Mouse (Mus musculus) CH12.LX (cell line): ENCODE measurements at regions not wholly inside any gene's neighbourhood (a gene's known extent, or its start where the extent isn't known, plus 50 kb on each side); places are given as distances from the start of the nearest gene placed in this dataset.

Source experiments
- CTCF ChIP-seq, 2 experiments: IDR thresholded peaks in 1 of 2; conservative IDR thresholded peaks in 1 of 2; 2 replicates each; pipeline ENCODE4 v1.5.1; 2011 to 2012; ENCODE audit warnings: low read depth in 2 of 2, low read length in 2 of 2, improper control_type of control experiment in 1 of 2, inconsistent platforms in 1 of 2, mild to moderate bottlenecking in 1 of 2, moderate library complexity in 1 of 2
- E2F4 ChIP-seq: IDR thresholded peaks from 2 replicates; pipeline ENCODE4 v1.6.1; 2011; ENCODE audit warnings: low read depth, low read length, improper control_type of control experiment; ENCODE audit not compliant: insufficient replicate concordance
- EP300 ChIP-seq: IDR thresholded peaks from 2 replicates; pipeline ENCODE4 v1.6.1; 2011; ENCODE audit warnings: low read length, improper control_type of control experiment
- MAFK ChIP-seq: IDR thresholded peaks from 2 replicates; pipeline ENCODE4 v1.6.1; 2011; ENCODE audit warnings: low read length, improper control_type of control experiment; ENCODE audit not compliant: insufficient replicate concordance
- POLR2A ChIP-seq: IDR thresholded peaks from 2 replicates; pipeline ENCODE4 v1.6.1; 2011; ENCODE audit warnings: low read depth, mild to moderate bottlenecking, improper control_type of control experiment, low read length
- SMC3 ChIP-seq: IDR thresholded peaks from 2 replicates; pipeline ENCODE4 v1.6.1; 2011; ENCODE audit warnings: low read depth, low read length, improper control_type of control experiment
- UBTF ChIP-seq: IDR thresholded peaks from 2 replicates; pipeline ENCODE4 v1.6.1; 2012; ENCODE audit warnings: low read depth, mild to moderate bottlenecking, inconsistent platforms, low read length, improper control_type of control experiment, moderate library complexity
- USF2 ChIP-seq: conservative IDR thresholded peaks from 2 replicates; pipeline ENCODE4 v1.6.1; 2011; ENCODE audit warnings: low read depth, low read length, improper control_type of control experiment
- ZNF384 ChIP-seq: IDR thresholded peaks from 2 replicates; pipeline ENCODE4 v1.6.1; 2012; ENCODE audit warnings: low read depth, low read length, improper control_type of control experiment, inconsistent platforms

DNA sequence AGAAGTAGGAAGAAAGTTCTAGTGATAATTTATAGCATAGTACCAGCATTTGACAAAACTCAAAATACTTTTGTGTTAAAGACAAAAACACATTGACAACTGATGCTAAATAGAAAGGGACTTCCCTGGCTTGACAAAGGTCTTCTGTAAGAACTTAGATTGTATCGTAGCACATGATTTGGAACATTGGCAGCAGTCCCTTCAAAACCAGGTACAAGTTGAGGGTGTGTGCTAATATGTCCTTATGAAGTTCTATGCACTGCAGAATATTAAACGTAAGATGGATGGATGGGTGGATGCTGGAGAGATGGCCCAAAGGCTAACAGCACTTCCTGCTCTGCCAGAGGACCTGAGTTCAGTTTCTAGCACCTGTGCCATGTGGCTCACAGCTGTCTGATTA, 67.8 kb upstream of the Oxtr start:
- no peak for TF ChIP-seq SMC3
- TF ChIP-seq E2F4 = no peak
- TF ChIP-seq POLR2A = no peak
- TF ChIP-seq CTCF (conservative IDR thresholded peaks at IDR 0.05 in 1 of 2, IDR thresholded peaks at IDR 0.05 in 1 of 2; ENCODE audit: low read depth in 2 of 2, low read length in 2 of 2) = no peak
- no peak for TF ChIP-seq MAFK
- TF ChIP-seq UBTF = no peak
- no peak for TF ChIP-seq ZNF384
- TF ChIP-seq EP300 = no peak
- no peak for TF ChIP-seq USF2
